Mouse (Mus musculus) gonadal fat pad, adult 2 months (tissue): ENCODE measurements at regions not wholly inside any gene's neighbourhood (a gene's known extent, or its start where the extent isn't known, plus 50 kb on each side); places are given as distances from the start of the nearest gene placed in this dataset.

Source experiments
- DNase-seq: peaks from one replicate; pipeline ENCODE4 v3.0.0-alpha.2; 2012; ENCODE audit warnings: low read depth

DNA sequence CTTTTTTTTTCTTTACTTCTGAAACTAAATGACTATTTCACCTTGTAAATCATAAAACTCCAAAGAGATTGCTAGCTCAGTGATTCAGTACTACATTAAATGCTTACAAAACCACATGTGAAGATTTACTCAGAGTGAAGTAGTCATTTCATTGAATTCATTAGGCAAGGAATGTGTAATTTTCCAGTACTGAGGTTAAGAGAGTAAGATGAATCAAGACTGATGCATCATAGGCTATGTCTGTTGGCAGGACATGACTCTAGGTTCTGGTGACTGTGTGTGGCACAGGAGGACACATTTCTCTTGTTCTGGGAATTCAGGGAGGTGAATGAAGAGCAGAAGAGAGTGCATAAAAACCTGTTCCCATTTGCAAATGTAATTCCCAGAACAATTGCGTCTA is 741.7 kb downstream of the Slitrk6 start:
- no peak for DNase-seq

DNA sequence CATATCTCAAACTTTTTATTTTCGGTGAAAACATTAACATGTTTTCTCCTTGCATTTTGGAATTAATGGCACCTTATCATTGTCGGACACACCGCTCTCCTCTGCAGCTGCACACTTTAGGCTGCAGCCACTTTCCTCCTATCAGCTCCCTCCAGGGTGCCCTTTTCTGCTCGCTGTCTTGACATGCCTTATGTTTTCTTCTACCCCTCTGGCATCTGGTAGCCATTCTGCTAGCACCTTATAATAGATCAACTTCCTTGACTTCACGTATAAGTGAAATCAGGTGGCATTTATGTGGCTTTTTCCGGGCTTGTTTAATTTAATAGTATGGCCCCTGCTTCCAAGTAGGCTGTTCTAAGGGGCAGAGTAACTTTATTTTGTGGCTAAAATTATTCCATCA is 747.8 kb downstream of the Slitrk6 start:
- DNase-seq, result no peak

DNA sequence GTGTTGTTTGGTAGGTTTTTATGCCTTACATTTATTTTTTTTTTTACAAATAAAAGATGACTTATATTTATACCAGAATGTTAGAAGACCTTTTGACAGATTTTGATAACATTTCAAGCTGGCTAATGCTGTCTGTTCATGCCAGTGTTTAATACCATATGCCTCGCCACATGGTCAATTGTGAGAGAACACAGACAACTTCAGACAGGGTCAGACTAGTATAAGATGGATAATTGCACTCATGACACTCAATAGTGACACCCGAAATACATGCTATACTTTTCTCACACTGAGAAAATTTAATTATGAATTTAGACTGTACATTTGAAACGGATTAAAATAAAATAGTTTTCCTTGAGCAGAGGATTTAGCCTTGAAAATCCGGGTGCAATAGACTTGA is 769.9 kb downstream of the Slitrk6 start:
- no peak for DNase-seq

DNA sequence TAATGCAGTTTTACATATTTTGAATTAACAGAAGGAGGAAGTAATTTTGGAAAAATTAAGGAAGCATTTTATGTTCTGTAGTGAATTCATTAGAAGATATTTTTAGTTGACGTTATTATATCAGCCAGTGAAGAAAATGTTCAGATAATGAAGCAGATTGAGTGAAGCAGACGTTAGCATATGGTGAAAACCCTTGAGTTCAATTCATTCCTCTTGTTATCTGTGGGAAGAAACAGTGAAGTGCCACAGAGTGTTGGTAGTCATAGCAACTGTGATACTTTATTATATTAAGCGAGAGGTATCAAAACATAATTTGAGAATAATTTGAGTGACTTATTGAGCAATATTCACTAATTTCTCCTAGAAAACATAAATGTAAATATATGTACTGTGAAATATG is 796.9 kb downstream of the Slitrk6 start:
- DNase-seq, result no peak

DNA sequence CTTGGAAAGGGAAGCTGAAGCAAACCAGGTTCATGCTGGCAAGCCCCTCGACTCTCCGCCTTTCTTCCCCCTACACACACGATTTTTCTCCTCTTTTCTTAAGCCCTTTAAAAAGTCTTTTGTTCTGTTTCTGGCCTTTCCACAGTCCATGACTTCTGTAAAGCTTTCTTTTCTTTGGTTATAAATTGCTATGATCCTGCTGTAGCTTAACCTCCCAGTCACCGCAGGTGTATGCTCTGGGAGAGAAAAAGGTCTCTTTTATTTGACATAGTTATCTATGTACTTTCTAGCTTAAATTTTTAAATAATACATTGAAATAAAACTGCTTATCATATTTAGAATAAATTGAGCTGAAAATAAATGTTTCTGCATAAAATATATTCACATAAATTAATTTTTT is 813.0 kb downstream of the Slitrk6 start:
- no peak for DNase-seq

DNA sequence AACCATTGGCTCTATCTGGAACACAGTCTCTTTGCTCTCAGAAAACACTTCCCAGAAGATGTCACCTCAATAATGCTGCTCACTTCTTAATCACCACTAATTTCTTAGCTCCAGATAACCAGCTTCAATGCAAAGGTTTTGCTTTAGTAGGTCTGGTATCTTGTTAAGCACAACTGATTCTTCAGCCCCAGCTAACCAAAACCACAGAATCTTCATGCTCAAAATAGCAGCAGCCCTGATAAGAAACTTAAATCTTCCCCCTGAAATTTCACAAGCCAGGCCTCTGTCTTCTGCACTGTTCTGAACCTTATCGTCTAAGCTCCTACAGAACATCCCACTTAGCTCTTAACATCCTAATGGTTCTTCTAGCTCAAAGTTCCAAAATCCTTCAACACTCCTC is 813.8 kb downstream of the Slitrk6 start:
- DNase-seq, result no peak

DNA sequence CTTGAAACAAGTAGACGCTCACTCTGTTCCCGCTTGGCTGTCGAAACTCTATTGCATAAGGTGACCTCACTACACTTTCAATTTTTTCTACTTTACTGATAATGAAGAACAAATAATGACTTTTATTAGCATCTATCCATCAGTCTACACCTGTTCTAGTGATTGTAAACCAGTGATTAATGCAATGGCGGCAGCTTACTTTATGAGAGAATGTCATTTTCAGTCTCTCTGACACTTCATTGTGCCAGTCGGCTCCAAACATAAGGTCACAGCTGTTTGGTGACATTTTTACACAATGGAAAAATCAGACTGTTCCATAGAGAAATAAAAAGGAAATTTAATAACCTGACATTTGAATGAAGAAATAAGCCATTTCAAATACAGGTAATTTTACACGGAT is 817.5 kb downstream of the Slitrk6 start:
- DNase-seq, result no peak

DNA sequence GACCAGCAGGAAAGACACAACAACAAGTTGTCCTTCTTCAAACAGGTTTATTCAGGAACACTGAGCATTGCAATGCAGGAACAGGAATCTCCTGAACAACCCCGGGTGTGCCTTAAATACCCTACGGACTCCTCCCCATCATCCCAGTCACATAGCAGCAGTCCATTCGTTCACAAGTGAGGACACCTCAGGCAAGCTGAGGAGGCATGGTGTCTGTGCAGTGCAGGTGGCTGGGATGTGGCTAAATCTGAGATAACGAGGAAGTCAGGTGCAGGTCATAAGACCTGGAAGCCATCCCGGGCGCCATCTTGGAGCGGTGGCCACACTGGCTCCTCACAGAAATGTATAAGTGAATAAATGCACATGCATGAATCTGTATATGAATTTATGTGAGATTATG is 826.0 kb downstream of the Slitrk6 start:
- no peak for DNase-seq

DNA sequence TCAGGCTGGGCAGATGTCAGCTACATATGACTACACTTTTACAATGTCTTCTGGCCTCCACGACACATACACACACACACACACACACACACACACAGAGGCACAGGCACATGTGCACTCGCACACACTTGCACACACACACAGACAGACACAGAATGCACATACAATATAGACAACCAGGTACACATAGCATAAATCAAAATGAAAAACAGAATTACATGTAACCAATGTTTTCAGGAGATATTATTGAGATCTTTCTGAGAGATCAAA is 863.1 kb downstream of the Slitrk6 start:
- no peak for DNase-seq

DNA sequence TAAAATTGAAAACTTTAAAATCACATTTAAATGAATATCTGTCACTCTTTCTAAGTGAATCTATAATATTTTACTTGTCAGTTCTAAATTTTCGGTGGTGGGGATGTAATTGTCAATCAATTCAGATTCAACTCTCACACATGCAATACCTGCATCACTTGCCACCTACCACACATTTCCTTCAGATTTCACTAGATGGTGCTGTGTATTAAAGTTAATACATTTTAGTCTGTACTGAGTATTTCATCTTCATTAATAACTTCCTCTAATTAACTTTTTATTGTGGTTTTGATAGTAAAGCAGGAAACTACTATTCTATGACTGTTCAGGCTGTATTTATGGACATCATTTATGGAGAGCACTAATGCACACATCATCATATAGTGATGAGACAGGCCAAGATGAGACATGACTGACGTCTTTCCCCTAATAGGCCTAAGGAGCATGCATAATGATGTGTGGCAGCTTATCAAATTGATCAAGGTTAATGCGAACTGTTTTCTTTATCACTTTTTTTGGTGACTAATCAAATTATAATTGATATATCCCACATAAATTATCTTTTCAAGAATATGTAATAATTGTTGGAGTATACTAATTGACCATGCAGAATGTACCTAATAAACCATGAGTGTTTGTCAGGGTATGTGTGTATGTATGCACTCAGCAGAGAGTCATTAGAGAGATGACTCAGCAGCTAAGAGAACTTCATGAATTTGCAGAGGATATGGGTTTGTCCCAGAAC is 863.6 kb downstream of the Slitrk6 start:
- DNase-seq, result no peak

DNA sequence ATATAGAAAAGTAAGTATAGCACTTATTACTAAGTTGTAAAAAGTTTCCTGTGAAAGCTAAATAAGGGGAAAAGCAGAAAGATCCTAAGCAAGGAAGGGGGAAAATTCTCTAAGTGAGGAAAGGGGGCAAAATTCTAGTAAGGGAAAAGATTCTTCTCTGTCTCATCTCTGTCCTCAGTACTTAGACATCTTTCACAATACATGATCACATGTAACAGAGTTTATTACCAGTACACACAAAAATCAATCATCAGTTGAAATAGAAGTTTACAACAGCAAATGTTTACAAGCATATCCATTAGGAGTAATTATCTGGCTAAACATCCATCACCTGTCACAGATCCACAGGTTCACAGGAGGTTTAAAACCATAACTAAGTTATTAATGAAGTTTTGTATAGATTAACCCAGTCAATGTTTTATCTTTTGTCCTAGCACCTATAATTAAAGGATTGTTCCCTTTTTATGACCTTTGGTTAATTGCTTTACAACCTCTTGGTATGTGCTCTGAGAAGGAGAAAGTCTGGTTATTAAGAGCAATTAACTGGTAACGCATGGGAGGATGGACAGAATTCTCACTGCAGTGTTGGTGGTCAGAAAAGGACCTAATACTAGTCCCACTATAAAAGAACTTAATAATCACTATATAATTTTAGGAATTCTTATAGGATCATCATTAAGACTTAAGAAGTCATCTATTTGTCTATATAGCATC is 877.8 kb downstream of the Slitrk6 start:
- no peak for DNase-seq

DNA sequence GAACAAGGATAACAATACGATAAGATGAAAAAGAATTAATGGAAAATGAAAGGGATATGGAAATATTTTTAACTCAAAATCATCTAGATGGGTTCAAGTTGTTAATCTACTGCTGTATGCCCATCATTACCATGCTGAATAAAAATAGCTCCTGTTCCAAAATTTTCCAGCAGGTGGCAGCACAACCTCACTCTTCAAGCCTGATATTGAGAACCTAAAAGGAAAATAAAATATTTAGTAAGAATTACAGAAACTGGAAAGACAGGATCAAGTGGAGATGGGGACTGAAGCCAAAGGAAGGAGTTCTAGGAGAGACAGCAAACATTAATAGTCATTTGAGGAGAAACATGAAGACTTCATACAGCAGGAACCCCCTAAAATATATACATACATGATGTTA is 880.7 kb downstream of the Slitrk6 start:
- no peak for DNase-seq

DNA sequence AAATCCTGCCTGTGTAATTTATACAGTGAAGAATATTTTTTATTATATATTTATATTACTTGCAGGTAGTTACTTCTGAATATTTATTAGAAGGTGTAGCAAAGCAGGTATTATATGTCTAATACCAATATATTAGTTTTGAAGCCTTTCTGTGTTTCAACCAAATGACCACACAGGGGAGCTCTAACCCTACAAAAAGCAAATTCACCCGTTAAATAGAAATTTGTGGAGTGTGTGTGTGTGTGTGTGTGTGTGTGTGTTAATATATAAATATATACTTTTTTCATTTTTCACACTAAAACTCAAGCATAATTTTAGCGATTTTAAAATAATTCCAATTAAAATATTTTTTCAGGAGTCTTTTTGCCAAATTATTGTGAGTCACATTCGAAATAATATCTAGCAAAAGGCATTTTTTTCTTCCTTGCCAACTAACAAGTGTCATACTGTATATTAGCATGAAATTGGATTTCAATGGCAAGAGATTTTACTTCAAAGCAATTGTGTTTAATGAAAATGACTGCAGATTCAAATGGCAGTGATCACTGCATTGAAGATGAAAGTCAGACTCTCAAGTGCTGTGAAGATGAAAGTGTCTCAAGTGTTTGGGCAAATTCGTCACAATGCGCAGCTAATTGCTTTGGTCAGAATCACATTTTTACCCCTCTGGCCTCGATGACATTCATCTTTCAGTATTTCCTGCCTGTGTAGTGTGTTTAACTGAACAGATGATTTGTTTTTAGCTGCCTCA is 914.4 kb downstream of the Slitrk6 start:
- no peak for DNase-seq

DNA sequence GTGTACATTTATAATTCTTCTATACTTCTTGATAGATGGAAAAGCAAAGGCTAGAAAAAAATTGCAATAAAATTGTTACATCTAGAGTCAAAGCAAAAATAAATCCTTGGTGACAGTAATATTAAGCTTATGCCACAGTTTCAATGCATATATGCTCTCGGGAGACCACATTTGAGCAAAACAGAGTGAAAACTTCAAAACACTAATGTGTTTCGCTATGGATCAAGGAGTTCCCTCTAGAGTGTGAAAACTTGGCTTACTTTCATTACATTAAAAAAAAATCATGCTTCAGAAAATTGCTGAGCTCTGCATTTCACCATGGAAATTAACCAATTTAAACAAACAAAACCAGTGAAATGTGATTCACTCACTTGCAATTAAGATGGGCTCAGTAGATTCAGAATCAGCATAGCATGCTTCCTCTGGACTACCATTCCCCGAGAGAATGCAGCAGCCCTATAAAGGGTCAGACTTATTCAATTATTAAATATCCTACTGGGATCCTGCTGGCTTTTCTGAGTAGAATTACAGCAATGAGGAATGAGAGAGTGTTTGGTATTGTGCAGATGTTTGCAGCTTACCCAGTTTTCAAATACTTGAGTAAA is 888.7 kb upstream of the Slitrk1 start:
- no peak for DNase-seq

DNA sequence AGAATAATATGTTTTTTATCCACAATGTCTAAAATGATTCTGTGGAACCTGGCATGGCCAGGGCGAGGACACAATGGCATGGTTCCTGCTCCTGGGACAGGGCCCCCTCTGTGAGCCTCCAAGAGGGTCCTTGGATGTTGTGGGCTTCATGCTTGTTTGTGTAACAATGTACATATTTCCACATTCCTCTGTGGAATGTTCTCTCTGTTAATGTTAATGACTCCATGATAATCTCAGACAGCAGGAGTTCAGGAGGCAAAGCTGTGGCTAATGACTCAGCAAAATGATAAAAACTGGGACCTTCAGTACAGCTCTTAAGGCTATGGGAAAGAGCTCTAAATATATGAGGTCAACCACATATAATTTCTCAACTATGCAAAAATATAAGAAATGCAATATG is 858.3 kb upstream of the Slitrk1 start:
- DNase-seq, result no peak

DNA sequence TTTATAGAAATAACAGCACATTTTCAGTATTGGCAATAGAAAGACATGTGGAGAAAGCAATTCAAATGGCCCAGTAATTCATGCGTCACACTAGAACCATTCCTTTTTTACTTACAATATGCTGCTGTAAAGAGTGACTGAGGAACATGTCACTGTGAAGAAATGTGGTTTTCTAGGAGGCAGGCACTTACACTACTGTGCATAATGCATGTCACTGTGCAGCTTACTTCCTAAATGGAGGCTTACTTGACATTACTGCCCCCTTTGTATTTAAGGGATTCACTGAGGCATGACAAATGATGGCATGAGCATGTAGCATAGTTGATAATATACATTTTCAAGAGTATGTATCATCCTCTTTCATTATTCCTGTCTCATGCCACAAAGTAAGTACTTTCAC is 846.9 kb upstream of the Slitrk1 start:
- no peak for DNase-seq
